Mouse (Mus musculus) hindbrain, embryonic 16.5 days (tissue): ENCODE measurements around the gene Htr1d. TPM values are rescaled to one million over a fixed set of nuclear protein-coding genes. Genes with fewer than 3 reads are reported as not detected.

Source experiments
- ATAC-seq: fragments of 200-750 bp; cut with Nextera tagmentation; 2 replicates; pipeline ENCODE4 v1.8.0; 2017; ENCODE audit warnings: moderate TSS enrichment, moderate library complexity
- H3K27ac ChIP-seq: fragments of 300-500 bp; sonication (generic); 2 replicates; pipeline ENCODE4 v1.5.1; 2014; ENCODE audit warnings: low read depth, mild to moderate bottlenecking, control low read depth, low read length, moderate library complexity
- H3K27me3 ChIP-seq: fragments of 300-500 bp; sonication (generic); replicated peaks from 2 replicates; pipeline ENCODE4 v1.6.1; 2014; ENCODE audit warnings: low read length; ENCODE audit not compliant: control insufficient read depth, insufficient read depth
- H3K36me3 ChIP-seq: fragments of 300-500 bp; sonication (generic); 2 replicates; pipeline ENCODE4 v1.6.1; 2014; ENCODE audit warnings: mild to moderate bottlenecking, low read length, moderate library complexity, mixed read lengths; ENCODE audit not compliant: control insufficient read depth, insufficient read depth
- H3K4me1 ChIP-seq: fragments of 300-500 bp; sonication (generic); 2 replicates; pipeline ENCODE4 v1.6.1; 2014; ENCODE audit warnings: low read depth, low read length; ENCODE audit not compliant: control insufficient read depth, insufficient read depth
- H3K4me2 ChIP-seq: fragments of 300-500 bp; sonication (generic); 2 replicates; pipeline ENCODE4 v1.6.1; 2014; ENCODE audit warnings: mild to moderate bottlenecking, low read length, control low read depth, moderate library complexity
- H3K4me3 ChIP-seq: fragments of 300-500 bp; sonication (generic); 2 replicates; pipeline ENCODE4 v1.5.1; 2014; ENCODE audit warnings: mild to moderate bottlenecking, low read length, control low read depth, moderate library complexity
- H3K9ac ChIP-seq: fragments of 300-500 bp; sonication (generic); 2 replicates; pipeline ENCODE4 v1.6.1; 2014; ENCODE audit warnings: low read depth, mild to moderate bottlenecking, control low read depth, low read length, moderate library complexity
- H3K9me3 ChIP-seq: fragments of 300-500 bp; sonication (generic); 2 replicates; pipeline ENCODE4 v1.6.1; 2014; ENCODE audit warnings: mild to moderate bottlenecking, low read length, moderate library complexity; ENCODE audit not compliant: control insufficient read depth
- WGBS: fragments of 180-500 bp; shearing (Covaris S2); extraction: QIAGEN DNeasy Blood & Tissue Kit; methylation state at CpG from one replicate; pipeline ENCODE4 v1.1.7; 2014; 5-methylcytosine and 5-hydroxymethylcytosine counted together
- polyA plus RNA-seq: library from polyadenylated mRNA; unstranded; fragments of >200 nt; fragmentation: Nextera tagmentation; extraction: Ambion mirVana; gene quantifications from 2 replicates; pipeline ENCODE4 v1.2.1, GENCODE M21; 2015

Htr1d gene
- polyA plus RNA-seq, 1 experiment from 2014 or later: 3.7 TPM

DNA sequence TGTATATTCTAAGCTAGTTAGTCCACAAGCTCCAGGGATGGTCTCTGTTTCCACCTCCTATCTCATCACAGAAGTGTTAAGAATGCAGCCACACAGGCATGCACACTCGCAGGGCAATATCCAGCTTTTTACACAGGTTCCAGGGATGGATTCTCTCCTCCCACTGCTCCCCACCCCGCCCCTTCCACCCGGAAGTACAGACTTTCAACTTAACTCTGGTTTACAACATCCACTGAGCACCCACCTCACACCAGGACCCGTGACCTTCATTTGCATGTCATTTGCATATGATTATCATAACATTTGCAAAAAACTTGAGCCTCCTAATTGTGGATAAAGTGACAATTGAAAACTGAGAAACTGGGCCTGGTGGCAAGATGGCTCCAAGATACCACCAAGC, 21.2 kb downstream of the Htr1d start:
- Histone ChIP-seq H3K9ac (no peak overlapping the region), H3K9me3 (no peaks in the 10 kb centered on the region; the same call in 1 of the 2 replicates), H3K36me3 (no peaks in the 10 kb centered on the region), H3K27ac (no peak overlapping the region), H3K4me2 (no peak overlapping the region), H3K27me3 (no peaks in the 10 kb centered on the region), H3K4me3 (no peak overlapping the region), H3K4me1 (no peaks in the 10 kb centered on the region)
- no peak for ATAC-seq
- 67% methylated on average over 4 of the region's 4 CpGs for WGBS

DNA sequence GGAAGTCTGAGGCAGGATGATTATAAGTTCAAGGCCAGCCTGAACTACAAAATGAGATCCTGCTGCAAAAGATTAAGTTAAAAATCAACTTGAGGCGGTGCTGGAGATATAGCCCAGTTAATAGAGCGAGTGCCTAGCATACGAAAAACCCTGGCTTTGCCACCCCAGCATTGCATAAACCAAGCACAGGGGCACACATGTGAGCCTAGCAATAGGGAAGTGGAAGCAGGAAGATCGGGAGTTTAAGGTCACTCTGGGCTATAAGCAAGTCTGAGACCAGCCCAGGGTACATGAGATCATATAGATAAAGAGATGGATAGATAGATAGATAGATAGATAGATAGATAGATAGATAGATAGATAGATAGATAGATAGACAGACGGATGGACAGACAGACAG, 26.5 kb downstream of the Htr1d start:
- H3K27me3 ChIP-seq: no peaks in the 10 kb centered on the region
- no peak overlapping the region for H3K27ac ChIP-seq
- H3K9me3 ChIP-seq: no peaks in the 10 kb centered on the region; the same call in 1 of the 2 replicates
- H3K36me3 ChIP-seq: no peaks in the 10 kb centered on the region
- no peak for ATAC-seq
- no peak overlapping the region for H3K9ac ChIP-seq
- 95% methylated on average over 5 of the region's 5 CpGs for WGBS
- no peak overlapping the region for H3K4me2 ChIP-seq
- H3K4me3 ChIP-seq: no peak overlapping the region
- H3K4me1 ChIP-seq: no peaks in the 10 kb centered on the region

DNA sequence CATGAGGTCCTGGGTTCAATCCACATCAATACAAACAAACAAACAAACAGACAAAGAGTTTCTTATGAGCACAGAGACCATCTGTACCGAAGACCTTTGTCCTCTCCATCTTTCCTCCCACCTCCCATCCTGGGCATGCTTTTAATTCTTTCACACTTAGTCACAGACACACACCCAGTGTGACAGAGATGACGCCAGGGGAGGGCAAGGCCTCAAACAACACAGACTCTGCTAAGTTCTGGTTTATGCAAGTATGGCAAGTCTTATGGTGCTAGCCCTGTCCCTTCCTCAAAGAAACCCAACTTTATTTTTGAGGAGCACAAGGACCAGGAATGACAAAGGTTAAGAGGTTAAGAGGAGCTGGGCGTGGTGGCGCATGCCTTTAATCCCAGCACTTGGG, 26.9 kb downstream of the Htr1d start:
- Histone ChIP-seq H3K9ac (no peak overlapping the region), H3K36me3 (no peaks in the 10 kb centered on the region), H3K4me3 (no peak overlapping the region), H3K4me2 (no peak overlapping the region), H3K4me1 (no peaks in the 10 kb centered on the region), H3K9me3 (no peaks in the 10 kb centered on the region), H3K27me3 (no peaks in the 10 kb centered on the region), H3K27ac (no peak overlapping the region)
- ATAC-seq: no peak
- WGBS: 82% methylated on average over 4 of the region's 4 CpGs

DNA sequence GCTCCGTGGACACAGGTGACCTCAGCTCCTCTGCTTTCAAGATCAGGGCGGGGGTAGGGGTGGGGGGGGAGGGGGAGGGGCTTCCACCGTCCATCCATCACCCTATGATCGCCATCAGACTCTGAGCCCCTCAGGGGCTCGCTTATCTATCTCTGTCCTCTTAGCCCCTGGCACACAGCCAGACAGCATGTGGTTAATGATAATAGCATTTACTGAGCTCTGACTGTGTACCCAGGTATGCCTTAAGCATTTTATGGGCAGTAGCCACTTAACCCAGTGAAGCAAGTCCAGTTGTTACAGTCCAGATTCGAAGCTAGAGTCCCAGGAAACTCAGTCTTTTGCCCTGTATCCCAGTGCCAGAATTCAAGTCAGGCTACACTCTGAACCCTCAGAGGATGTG, 28.2 kb downstream of the Htr1d start:
- Histone ChIP-seq H3K36me3 (no peaks in the 10 kb centered on the region), H3K4me2 (no peak overlapping the region), H3K4me1 (no peaks in the 10 kb centered on the region), H3K9ac (no peak overlapping the region), H3K4me3 (no peak overlapping the region), H3K27ac (no peak overlapping the region), H3K27me3 (no peaks in the 10 kb centered on the region), H3K9me3 (no peaks in the 10 kb centered on the region)
- ATAC-seq: no peak
- 23% methylated on average over 6 of the region's 6 CpGs for WGBS

DNA sequence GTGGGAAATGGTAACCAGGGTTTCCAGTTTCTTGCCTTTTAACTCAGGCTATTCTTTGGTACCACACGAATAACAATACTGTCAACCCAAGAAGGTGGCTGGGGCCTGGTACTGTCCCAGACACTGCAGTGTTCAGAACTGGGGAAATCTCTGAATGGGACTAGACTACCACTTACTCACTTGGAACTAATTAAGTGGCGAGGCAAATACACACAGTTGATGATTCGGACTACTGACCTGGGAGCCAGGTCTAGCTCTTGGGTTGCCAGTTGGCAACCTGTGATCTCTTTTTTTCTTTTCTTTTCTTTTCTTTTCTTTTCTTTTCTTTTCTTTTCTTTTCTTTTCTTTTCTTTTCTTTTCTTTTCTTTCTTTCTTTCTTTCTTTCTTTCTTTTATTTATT, 29.0 kb downstream of the Htr1d start:
- Histone ChIP-seq H3K36me3 (no peaks in the 10 kb centered on the region), H3K9ac (no peak overlapping the region), H3K4me3 (no peak overlapping the region), H3K9me3 (no peaks in the 10 kb centered on the region), H3K4me2 (no peak overlapping the region), H3K27ac (no peak overlapping the region), H3K27me3 (no peaks in the 10 kb centered on the region), H3K4me1 (no peaks in the 10 kb centered on the region)
- ATAC-seq: no peak
- 79% methylated on average over 3 of the region's 3 CpGs for WGBS

DNA sequence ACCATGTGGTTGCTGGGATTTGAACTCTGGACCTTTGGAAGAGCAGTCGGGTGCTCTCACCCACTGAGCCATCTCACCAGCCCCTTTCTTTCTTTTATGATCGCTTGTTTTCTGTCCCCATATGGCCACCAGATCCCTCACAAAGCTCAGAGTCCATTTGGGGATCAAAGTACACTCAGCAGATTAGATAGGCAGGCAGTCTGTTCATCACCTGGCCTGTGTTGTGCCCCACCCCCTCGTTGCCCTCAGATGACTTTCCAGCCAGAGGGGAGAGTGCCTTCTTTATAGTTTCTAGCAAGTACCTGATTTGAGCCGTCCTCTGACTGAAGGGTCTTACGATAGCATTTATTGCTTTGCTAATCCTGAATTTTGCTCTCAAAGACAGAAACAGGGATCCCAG, 29.5 kb downstream of the Htr1d start:
- Histone ChIP-seq H3K4me3 (no peak overlapping the region), H3K9me3 (no peaks in the 10 kb centered on the region), H3K27ac (no peak overlapping the region), H3K9ac (no peak overlapping the region), H3K4me1 (no peaks in the 10 kb centered on the region), H3K27me3 (no peaks in the 10 kb centered on the region), H3K4me2 (no peak overlapping the region), H3K36me3 (no peaks in the 10 kb centered on the region)
- no peak for ATAC-seq
- 70% methylated on average over 5 of the region's 5 CpGs for WGBS

GRCm38 (mm10) chr4:136454850-136455260, 31.5 kb downstream of the Htr1d start:
- no peaks in the 10 kb centered on the region for H3K27me3 ChIP-seq
- no peak overlapping the region for H3K9ac ChIP-seq
- H3K27ac ChIP-seq: no peak overlapping the region
- H3K4me1 ChIP-seq: no peaks in the 10 kb centered on the region
- H3K4me2 ChIP-seq: peak overlapping the region; percentile 42
- no peaks in the 10 kb centered on the region for H3K9me3 ChIP-seq
- ATAC-seq: peak; percentile 17; the same call in 1 of the 2 replicates
- H3K4me3 ChIP-seq: no peak overlapping the region
- no peaks in the 10 kb centered on the region for H3K36me3 ChIP-seq
- 9% methylated on average over 10 of the region's 10 CpGs for WGBS

- H3K4me2 ChIP-seq: no peak overlapping the region
- H3K9ac ChIP-seq: no peak overlapping the region
- no peaks in the 10 kb centered on the region for H3K9me3 ChIP-seq
- no peak overlapping the region for H3K27ac ChIP-seq
- H3K36me3 ChIP-seq: no peaks in the 10 kb centered on the region
- ATAC-seq: no peak
- no peak overlapping the region for H3K4me3 ChIP-seq
- no peaks in the 10 kb centered on the region for H3K27me3 ChIP-seq
- peaks cover under 1% of the 10 kb centered on the region; the same call in 1 of the 2 replicates for H3K4me1 ChIP-seq
- WGBS: 94% methylated on average over 6 of the region's 6 CpGs
These were observed 33.3 kb downstream of the Htr1d start for GRCm38 (mm10) chr4:136456516-136457218.

DNA sequence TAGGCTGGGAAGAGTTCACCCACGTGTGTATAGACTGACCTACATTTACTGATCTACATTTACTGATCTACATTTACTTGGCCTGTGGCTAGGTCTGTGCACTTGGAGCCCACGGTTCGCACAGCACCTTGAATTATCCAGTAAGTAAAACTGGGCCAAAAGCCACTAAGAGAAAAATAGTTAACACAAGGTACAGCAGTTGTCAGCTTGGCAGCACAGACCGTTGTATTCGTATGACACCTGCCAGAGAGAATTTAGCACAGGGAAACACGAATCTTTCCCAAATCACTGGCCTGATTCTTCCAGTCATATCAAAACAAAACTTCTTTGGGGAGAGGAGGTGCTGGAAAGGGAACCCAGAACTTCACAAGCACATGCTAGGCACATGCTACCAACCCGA, 35.0 kb downstream of the Htr1d start:
- H3K27me3 ChIP-seq: no peaks in the 10 kb centered on the region
- no peak overlapping the region for H3K9ac ChIP-seq
- H3K4me3 ChIP-seq: no peak overlapping the region
- H3K4me1 ChIP-seq: peaks cover 3% of the 10 kb centered on the region
- H3K4me2 ChIP-seq: no peak overlapping the region
- H3K9me3 ChIP-seq: no peaks in the 10 kb centered on the region
- no peak for ATAC-seq
- no peak overlapping the region for H3K27ac ChIP-seq
- no peaks in the 10 kb centered on the region for H3K36me3 ChIP-seq
- 83% methylated on average over 7 of the region's 7 CpGs for WGBS
